21 mouse cellular contexts compared by ENCODE assay signal in genomic region chr1:85114666-85115402, GRCm38 (mm10). TPM values are rescaled to one million over a fixed set of nuclear protein-coding genes. Genes with fewer than 3 reads are reported as not detected.
DNase-seq lines count a peak whose midpoint lies in the region; TF ChIP-seq lines count a peak whose summit lies in the region.
"Not testable (repeated sequence)": the region's sequence is repeated elsewhere in the genome, so short reads cannot be mapped to it uniquely, and the experiment has no call there.
"Had no signal": no experiment of that assay in that cellular context is flagged by ENCODE, and none has a peak within 500 bp of the region (broad histone marks: within the 10 kb centered on the region; RNA-seq: fewer than 3 reads in every experiment).

No protein-coding gene starts in this region.

- not testable (repeated sequence) for TF ChIP-seq POLR2A in kidney, adult 2 months (IDR thresholded peaks at IDR 0.05; ENCODE audit: low read depth, low read length)

- H3K36me3 ChIP-seq in kidney, adult 2 months (ENCODE audit: control insufficient read depth, insufficient read depth, low read length), result not testable (repeated sequence)

- not testable (repeated sequence) for H3K27ac ChIP-seq in gastrocnemius, adult 2 months; kidney, adult 2 months (ENCODE audit: insufficient read depth, low read depth, low read length)

- not testable (repeated sequence) for H3K4me1 ChIP-seq in kidney, adult 2 months (ENCODE audit: control insufficient read depth, insufficient read depth, low read length)

- not testable (repeated sequence) for H3K27me3 ChIP-seq in kidney, adult 2 months (replicated peaks; ENCODE audit: control insufficient read depth, insufficient read depth, low read length)

- not testable (repeated sequence) for H3K4me3 ChIP-seq in gastrocnemius, adult 2 months; kidney, adult 2 months (ENCODE audit: insufficient read depth, low read depth, low read length)

- intact Hi-C loops in gastrocnemius, adult 2 months (cut with DNase I), result not testable (repeated sequence)

- 49% methylated on average over 6 of the region's 6 CpGs for WGBS in kidney, adult 2 months

- DNase-seq in adrenal gland, adult 18-20 months (ENCODE audit: low spot score in 2 of 2), result peak; percentile 55 to 69
- peak; percentile 31 for DNase-seq in cerebellum, adult 8-10 months
- DNase-seq in gastrocnemius, adult 2 months, result not testable (repeated sequence)
- peak; percentile 72 for DNase-seq in kidney, adult 2 months
- peak; percentile 38 to 51 for DNase-seq in kidney, postnatal 4 days
- peak; percentile 43 to 72 for DNase-seq in left cerebral cortex, adult 18-20 months (ENCODE audit: low spot score in 2 of 2)
- DNase-seq in lung, postnatal 36 days, result peak; percentile 43
- DNase-seq in spleen, postnatal 4 days (ENCODE audit: low spot score in 2 of 2), result peak; percentile 22 to 66

- TF ChIP-seq CTCF in gastrocnemius, adult 2 months (IDR thresholded peaks at IDR 0.05), result peak; percentile 47
- not testable (repeated sequence) for TF ChIP-seq CTCF in kidney, adult 2 months (conservative IDR thresholded peaks at IDR 0.05; ENCODE audit: insufficient read depth, insufficient read length, low read depth, low read length)

RNA-seq across cellular contexts. Expression of gene A530032D15Rik, which starts 5.2 kb away (rescaled TPM):
- total RNA-seq in adrenal gland, adult 18-20 months (2021), result 1 to 10 TPM in 1 of 2 experiments, under 1 TPM in 1; 0.99 to 1.1 TPM
- not detected for total RNA-seq in gastrocnemius, adult 2 months (2021)
- not detected in 2 replicates for polyA plus RNA-seq in kidney, adult 2 months (2012; rRNA removed)
- total RNA-seq in left cerebral cortex, adult 18-20 months (2021), result under 1 TPM; 0.45 to 0.65 TPM
- total RNA-seq: gastrocnemius, postnatal 25 days; layer of hippocampus, postnatal 14 days had no signal
- polyA plus RNA-seq: C2C12; cerebellum, adult 2 months; forebrain, embryonic 11.5 days; frontal cortex, adult 2 months; heart, embryonic 10.5 days; hindbrain, embryonic 13.5 days; intestine, embryonic 15.5 days; limb, embryonic 11.5 days; midbrain, embryonic 15.5 days had no signal

RNA-seq across cellular contexts. Expression of gene Gm10553, which starts 14.9 kb away (rescaled TPM):
- not detected for total RNA-seq in adrenal gland, adult 18-20 months (2021)
- total RNA-seq in gastrocnemius, adult 2 months (2021), result not detected
- polyA plus RNA-seq in kidney, adult 2 months (2012; rRNA removed), result not detected in 2 replicates
- total RNA-seq in left cerebral cortex, adult 18-20 months (2021), result not detected
- total RNA-seq: gastrocnemius, postnatal 25 days; heart, postnatal 10 days; layer of hippocampus, postnatal 14 days had no signal
- polyA plus RNA-seq: C2C12; cerebellum, adult 2 months; forebrain, embryonic 11.5 days; frontal cortex, adult 2 months; heart, embryonic 10.5 days; hindbrain, embryonic 13.5 days; intestine, embryonic 15.5 days; limb, embryonic 11.5 days; liver, embryonic 12.5 days; midbrain, embryonic 15.5 days had no signal
